Mouse (Mus musculus) left cerebral cortex, postnatal 25 days (tissue): Measurements from ENCODE around the gene Hoxb8. TPM values are rescaled to one million over a fixed set of nuclear protein-coding genes. Genes with fewer than 3 reads are reported as not detected.
A peak's percentile ranks its signal among the peaks of the same experiment; 100 is the strongest.

Source experiments
- DNase-seq, 2 experiments: peaks; one replicate each; pipeline ENCODE4 v3.0.0; 2022; ENCODE audit warnings: low spot score in 2 of 2, mixed read lengths in 1 of 2
- intact Hi-C: fragments of 180-260 bp; cut with DNase I; formaldehyde crosslinking; loops from one replicate; pipeline ENCODE4 v1.15.1; 2025
- total RNA-seq, 2 experiments: library from RNA; stranded (reverse); gene quantifications; 2 replicates each; pipeline ENCODE4 v1.2.3; 2021

Hoxb8 gene
- total RNA-seq, 2 experiments from 2014 or later: not detected

- intact Hi-C loops: loop anchor here (5.0 kb wide), 2 partner anchors 254 to 276 kb away; partner anchors contain the start of gene Igf2bp1
- DNase-seq: no peak
These were observed 1.2 kb downstream of the Hoxb8 start for GRCm38 (mm10) chr11:96282795-96283430.

- DNase-seq: no peak
- intact Hi-C loops: loop anchor here (5.0 kb wide), 2 partner anchors 253 to 277 kb away; partner anchors contain the start of gene Igf2bp1
These were observed 2.5 kb downstream of the Hoxb8 start for GRCm38 (mm10) chr11:96284041-96284749.

- DNase-seq: no peak
- intact Hi-C loops: loop anchor here (5.0 kb wide), 2 partner anchors 252 to 278 kb away; partner anchors contain the start of gene Igf2bp1
These were observed 3.3 kb downstream of the Hoxb8 start for GRCm38 (mm10) chr11:96284774-96285734.

- intact Hi-C loops: no loop called here
- DNase-seq: no peak
These were observed 4.3 kb downstream of the Hoxb8 start, which contains the start of gene Hoxb7 for GRCm38 (mm10) chr11:96285771-96286738. TSS of gene Hoxb7 (plus strand) at chr11:96286623.

GRCm38 (mm10) chr11:96286739-96287385 lies 5.2 kb downstream of the Hoxb8 start:
- no peak for DNase-seq
- intact Hi-C loops: no loop called here

GRCm38 (mm10) chr11:96287411-96287810 lies 5.7 kb downstream of the Hoxb8 start:
- intact Hi-C loops: no loop called here

GRCm38 (mm10) chr11:96288455-96289221 lies 6.9 kb downstream of the Hoxb8 start:
- intact Hi-C loops: no loop called here
- DNase-seq: no peak

More at GRCm38 (mm10) chr11:96287411-96287810, 5.7 kb downstream of the Hoxb8 start:
- DNase-seq: no peak

- DNase-seq: no peak
- intact Hi-C loops: no loop called here
These were observed 7.6 kb downstream of the Hoxb8 start for GRCm38 (mm10) chr11:96289293-96289692.

- DNase-seq: no peak
- intact Hi-C loops: no loop called here
These were observed 8.1 kb downstream of the Hoxb8 start for GRCm38 (mm10) chr11:96289837-96290236.

GRCm38 (mm10) chr11:96290705-96291355 lies 9.1 kb downstream of the Hoxb8 start:
- intact Hi-C loops: no loop called here
- DNase-seq: no peak

- DNase-seq: no peak
- intact Hi-C loops: no loop called here
These were observed 10.2 kb downstream of the Hoxb8 start, which contains the start of gene Hoxb6 for GRCm38 (mm10) chr11:96291681-96292564. TSS of gene Hoxb6 (plus strand) at chr11:96292476.

GRCm38 (mm10) chr11:96292565-96293301 lies 11.0 kb downstream of the Hoxb8 start:
- no peak for DNase-seq
- intact Hi-C loops: no loop called here

- no peak for DNase-seq
- intact Hi-C loops: no loop called here
These were observed 11.7 kb downstream of the Hoxb8 start for GRCm38 (mm10) chr11:96293302-96293921.

GRCm38 (mm10) chr11:96294245-96295091 lies 12.8 kb downstream of the Hoxb8 start:
- intact Hi-C loops: no loop called here
- DNase-seq: peak in 1 of 2 experiments; percentile 32
